In genomic region chr2:122638029-122638428, GRCm38 (mm10) we compare ENCODE assay signal across 7 mouse cellular contexts. TPM values are rescaled to one million over a fixed set of nuclear protein-coding genes. Genes with fewer than 3 reads are reported as not detected.
A peak's percentile ranks its signal among the peaks of the same experiment; 100 is the strongest.
DNase-seq lines count a peak whose midpoint lies in the region; ATAC-seq and TF ChIP-seq lines count a peak whose summit lies in the region.

No protein-coding gene starts in this region.

- no peak for ATAC-seq in forebrain, postnatal 0 days
- ATAC-seq in liver, embryonic 13.5 days (ENCODE audit: low read depth): no peak
- ATAC-seq in stomach, embryonic 16.5 days (ENCODE audit: insufficient read depth, low FRiP score): no peak

- H3K9me3 ChIP-seq in forebrain, postnatal 0 days (ENCODE audit: low read length): no peaks in the 10 kb centered on the region
- no peaks in the 10 kb centered on the region for H3K9me3 ChIP-seq in liver, embryonic 13.5 days (replicated peaks)
- H3K9me3 ChIP-seq in stomach, embryonic 16.5 days (replicated peaks; ENCODE audit: control insufficient read depth, low read length): no peaks in the 10 kb centered on the region

- peak overlapping the region; percentile 93 for H3K4me3 ChIP-seq in testis, adult 2 months (ENCODE audit: control insufficient read depth, low read depth, low read length)
- H3K4me3 ChIP-seq in forebrain, postnatal 0 days (ENCODE audit: low read depth, low read length): peak overlapping the region; percentile 32
- H3K4me3 ChIP-seq in liver, embryonic 13.5 days (replicated peaks): peak overlapping the region; percentile 46
- peak overlapping the region; percentile 44 for H3K4me3 ChIP-seq in stomach, embryonic 16.5 days (replicated peaks; ENCODE audit: low read length)

- no peak for TF ChIP-seq CTCF in testis, adult 2 months (IDR thresholded peaks at IDR 0.05; ENCODE audit: control insufficient read depth, insufficient read depth, insufficient replicate concordance, low read depth, low read length)
- TF ChIP-seq CTCF in forebrain, postnatal 0 days (IDR thresholded peaks at IDR 0.05; ENCODE audit: low read depth): no peak

- DNase-seq in testis, postnatal 10 days (ENCODE audit: low spot score): no peak
- no peak for DNase-seq in forebrain, postnatal 0 days
- DNase-seq in liver, embryonic 13.5 days: no peak
- DNase-seq in thymus, postnatal 36 days: no peak
- no peak for DNase-seq in cerebellum, adult 11-12 months

- TF ChIP-seq POLR2A in testis, adult 2 months (IDR thresholded peaks at IDR 0.05; ENCODE audit: control insufficient read depth, low read depth, low read length): no peak

- 34% methylated on average over 12 of the region's 12 CpGs for WGBS in forebrain, postnatal 0 days
- WGBS in liver, embryonic 13.5 days (ENCODE audit: insufficient replicate concordance): 30% methylated on average over 12 of the region's 12 CpGs
- 29% methylated on average over 12 of the region's 12 CpGs for WGBS in stomach, embryonic 16.5 days

- no peaks in the 10 kb centered on the region; the same call in 1 of the 2 replicates for H3K4me1 ChIP-seq in testis, adult 2 months (ENCODE audit: control insufficient read depth, insufficient read depth, low read length)
- H3K4me1 ChIP-seq in forebrain, postnatal 0 days (ENCODE audit: insufficient read depth): no peaks in the 10 kb centered on the region
- H3K4me1 ChIP-seq in liver, embryonic 13.5 days (replicated peaks): 0 out of 2 replicates have a peak, but pooled peaks cover 2% of the 10 kb centered on the region
- H3K4me1 ChIP-seq in stomach, embryonic 16.5 days (ENCODE audit: control insufficient read depth, insufficient read depth, low read length): no peaks in the 10 kb centered on the region

- peaks cover 2% of the 10 kb centered on the region; the same call in 1 of the 2 replicates for H3K36me3 ChIP-seq in testis, adult 2 months (ENCODE audit: control insufficient read depth, insufficient read depth, low read length)
- peaks cover 13% of the 10 kb centered on the region for H3K36me3 ChIP-seq in forebrain, postnatal 0 days (ENCODE audit: insufficient read depth)
- peaks cover 11% of the 10 kb centered on the region for H3K36me3 ChIP-seq in liver, embryonic 13.5 days
- no peaks in the 10 kb centered on the region for H3K36me3 ChIP-seq in stomach, embryonic 16.5 days (ENCODE audit: control insufficient read depth, insufficient read depth, low read length)

- H3K27ac ChIP-seq in testis, adult 2 months (ENCODE audit: control insufficient read depth, insufficient read depth, low read depth, low read length): peak overlapping the region; percentile 94
- no peak overlapping the region for H3K27ac ChIP-seq in forebrain, postnatal 0 days (ENCODE audit: low read depth, low read length)
- H3K27ac ChIP-seq in liver, embryonic 13.5 days: no peak overlapping the region
- no peak overlapping the region for H3K27ac ChIP-seq in stomach, embryonic 16.5 days (ENCODE audit: low read length)

- no peaks in the 10 kb centered on the region for H3K27me3 ChIP-seq in testis, adult 2 months (ENCODE audit: control insufficient read depth, insufficient read depth, low read length)
- H3K27me3 ChIP-seq in forebrain, postnatal 0 days (ENCODE audit: insufficient read depth, low read length): no peaks in the 10 kb centered on the region
- H3K27me3 ChIP-seq in liver, embryonic 13.5 days: peaks cover 22% of the 10 kb centered on the region
- no peaks in the 10 kb centered on the region for H3K27me3 ChIP-seq in stomach, embryonic 16.5 days (ENCODE audit: control insufficient read depth, insufficient read depth, low read length)

- no peak overlapping the region; the same call in 1 of the 2 replicates for H3K9ac ChIP-seq in forebrain, postnatal 0 days
- H3K9ac ChIP-seq in liver, embryonic 13.5 days: 0 out of 2 replicates have a peak overlapping the region, but pooled peaks have one; percentile 33
- peak overlapping the region; percentile 48; the same call in 1 of the 2 replicates for H3K9ac ChIP-seq in stomach, embryonic 16.5 days (ENCODE audit: low read length)

- peak overlapping the region; percentile 68 for H3K4me2 ChIP-seq in forebrain, postnatal 0 days (ENCODE audit: low read depth)
- H3K4me2 ChIP-seq in liver, embryonic 13.5 days: peak overlapping the region; percentile 67
- H3K4me2 ChIP-seq in stomach, embryonic 16.5 days (ENCODE audit: low read depth, low read length): peak overlapping the region; percentile 55

RNA-seq across cellular contexts. Expression of gene AA467197, which starts 1.2 kb away (rescaled TPM):
- 137 and 157 TPM in 2 replicates for polyA plus RNA-seq in testis, adult 2 months (2012; rRNA removed)
- 0.46 and 1.4 TPM in 2 replicates for total RNA-seq in forebrain, postnatal 0 days (2014; rRNA removed)
- 0.59 TPM in 1 of 2 replicates, not detected in the other for polyA plus RNA-seq in forebrain, postnatal 0 days (2015; fragmentation: Nextera tagmentation; extraction: Ambion mirVana)
- polyA plus RNA-seq in liver, embryonic 13.5 days (2015; fragmentation: Nextera tagmentation; extraction: Ambion mirVana): 0.27 and 0.50 TPM in 2 replicates
- polyA plus RNA-seq in stomach, embryonic 16.5 days (2015; fragmentation: Nextera tagmentation; extraction: Ambion mirVana): 34.1 and 50.8 TPM in 2 replicates

RNA-seq across cellular contexts. Expression of gene Gatm, which starts 26.9 kb away (rescaled TPM):
- polyA plus RNA-seq in testis, adult 2 months (2012; rRNA removed): 63.3 and 94.7 TPM in 2 replicates
- total RNA-seq in forebrain, postnatal 0 days (2014; rRNA removed): 47.6 and 48.2 TPM in 2 replicates
- polyA plus RNA-seq in forebrain, postnatal 0 days (2015; fragmentation: Nextera tagmentation; extraction: Ambion mirVana): 53.0 and 59.7 TPM in 2 replicates
- polyA plus RNA-seq in liver, embryonic 13.5 days (2015; fragmentation: Nextera tagmentation; extraction: Ambion mirVana): 24.5 and 30.1 TPM in 2 replicates
- 22.5 and 47.0 TPM in 2 replicates for polyA plus RNA-seq in stomach, embryonic 16.5 days (2015; fragmentation: Nextera tagmentation; extraction: Ambion mirVana)

Comparison
In these comparisons a context has a peak if more than half of its experiments do, and no peak if none do; other contexts are left out.
1. H3K4me3 ChIP-seq: peak in every context shown above with its lines; median percentile 93 in testis, adult 2 months; 46 in liver, embryonic 13.5 days; 44 in stomach, embryonic 16.5 days; 32 in forebrain, postnatal 0 days.
2. RNA of gene AA467197, which starts 1.2 kb away (polyA plus RNA-seq): 137 to 157 TPM in testis, adult 2 months and 34.1 to 50.8 TPM in stomach, embryonic 16.5 days; 0.27 to 0.50 TPM in liver, embryonic 13.5 days and 0.59 TPM in forebrain, postnatal 0 days; every median in the first group is over 10 times any median in the second.
3. Peak in every context shown above with its lines, with median percentiles within 50 percentile points of each other: H3K4me2 ChIP-seq.